Mouse (Mus musculus): ENCODE data around the gene Ctrl. TPM values are rescaled to one million over a fixed set of nuclear protein-coding genes. Genes with fewer than 3 reads are reported as not detected.
"Not testable (repeated sequence)": the region's sequence is repeated elsewhere in the genome, so short reads cannot be mapped to it uniquely, and the experiment has no call there.

Ctrl gene
- 1 to 10 TPM; 1.6 TPM for total RNA-seq (2021)

DNA sequence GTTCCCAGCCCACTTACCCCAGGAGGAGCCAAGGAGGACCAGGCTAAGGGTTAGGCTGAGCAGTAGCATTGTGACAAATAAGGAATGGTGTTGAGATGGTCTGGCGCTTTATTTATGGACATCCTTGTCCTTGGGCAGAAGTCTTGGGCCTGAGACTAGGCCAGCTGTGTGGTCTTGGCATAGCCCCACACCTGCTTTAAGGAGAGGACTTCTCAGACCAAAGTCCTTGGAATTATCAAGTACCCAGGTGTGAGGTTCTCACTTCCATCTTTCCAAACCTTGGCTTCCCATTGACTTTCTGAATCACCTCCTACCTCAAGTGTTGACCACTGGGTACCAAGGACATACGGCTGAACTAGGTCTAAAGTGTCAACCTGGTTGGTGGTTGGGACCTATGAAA lies at the start of gene Ctrl:
Gene Ctrl (minus strand): TSS at position 101 of the 400 bp plus-strand sequence.
- DNase-seq: no peak

DNA sequence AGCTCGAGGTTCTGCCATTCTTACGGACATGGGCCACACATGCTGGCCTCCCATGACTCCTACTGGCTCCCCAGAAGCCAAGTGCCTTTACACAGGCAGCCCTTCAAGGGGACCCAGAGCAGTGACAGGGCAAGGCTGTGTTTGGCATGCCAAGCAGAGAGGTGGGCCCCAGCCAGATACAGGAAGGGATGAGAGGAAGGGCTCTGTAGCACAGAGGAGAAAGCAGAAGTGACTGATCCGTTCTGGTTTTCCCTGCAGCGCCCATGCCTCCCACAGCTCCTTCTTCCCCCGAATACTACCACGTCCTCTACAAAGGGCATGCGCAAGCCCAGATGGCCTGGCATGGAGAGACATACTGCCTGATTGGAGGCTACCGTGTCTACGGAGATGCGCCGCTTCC lies 49.7 kb upstream of the Ctrl start:
- DNase-seq: not testable (repeated sequence)

DNA sequence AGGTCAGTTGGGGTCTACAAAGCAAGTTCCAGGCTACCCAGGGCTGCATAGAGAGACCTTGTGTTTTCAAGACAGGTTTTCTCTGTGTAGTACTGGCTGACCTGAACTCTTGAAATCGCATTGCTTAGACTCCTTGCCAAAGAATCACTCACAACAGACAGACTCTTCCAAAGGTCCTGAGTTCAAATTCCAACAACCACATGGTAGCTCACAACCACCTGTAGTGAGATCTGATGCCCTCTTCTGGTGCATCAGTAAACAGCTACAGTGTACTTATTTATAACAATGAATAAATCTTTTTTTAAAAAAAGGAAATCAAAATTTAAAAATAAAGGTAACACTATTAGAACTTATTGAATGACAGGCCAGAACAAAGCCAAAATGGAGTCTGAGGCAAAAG lies 47.5 kb upstream of the Ctrl start:
- DNase-seq: no peak

DNA sequence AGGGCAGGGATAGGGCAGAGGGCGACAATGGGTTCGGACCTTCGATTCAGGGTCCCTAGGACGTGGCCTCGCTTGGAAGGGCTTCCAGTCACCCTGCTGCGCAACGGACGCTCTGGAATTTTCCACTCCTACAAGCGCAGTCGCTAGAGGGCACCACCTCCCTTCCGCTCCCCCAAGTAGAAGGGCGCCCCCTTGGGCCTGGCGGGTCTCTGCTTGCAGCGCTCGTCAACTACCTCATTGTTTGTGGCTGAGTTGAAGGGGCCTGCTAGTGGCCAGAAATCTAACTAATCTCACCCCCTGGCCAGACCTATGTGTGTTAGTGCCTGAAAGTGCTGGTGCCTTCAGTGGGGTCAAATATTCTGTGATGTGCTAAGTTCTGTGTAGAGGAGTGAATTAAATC lies 45.7 kb upstream of the Ctrl start, which contains the start of gene Dpep3:
Gene Dpep3 (minus strand): TSS at position 105 of the 400 bp plus-strand sequence.
- no peak for DNase-seq

DNA sequence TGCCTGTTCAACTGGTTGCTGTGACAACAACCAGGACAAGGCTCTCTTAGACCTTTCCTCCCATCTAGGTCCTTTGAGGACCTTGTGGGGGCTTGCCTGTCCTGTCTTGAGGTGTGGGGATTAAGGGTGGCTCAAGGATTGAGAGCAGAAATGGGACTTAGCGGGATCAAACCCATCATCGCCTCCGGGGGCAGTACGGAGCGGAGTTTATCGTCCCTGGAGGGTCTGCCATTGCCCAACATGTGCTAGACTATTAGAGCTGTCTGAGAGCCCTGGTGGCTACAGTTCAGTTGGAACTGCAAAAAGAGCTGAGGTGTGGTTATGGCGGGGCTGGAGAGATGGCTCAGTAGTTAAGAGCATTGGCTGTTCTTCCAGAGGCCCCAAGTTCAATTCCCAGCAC lies 41.7 kb upstream of the Ctrl start:
- DNase-seq: no peak

DNA sequence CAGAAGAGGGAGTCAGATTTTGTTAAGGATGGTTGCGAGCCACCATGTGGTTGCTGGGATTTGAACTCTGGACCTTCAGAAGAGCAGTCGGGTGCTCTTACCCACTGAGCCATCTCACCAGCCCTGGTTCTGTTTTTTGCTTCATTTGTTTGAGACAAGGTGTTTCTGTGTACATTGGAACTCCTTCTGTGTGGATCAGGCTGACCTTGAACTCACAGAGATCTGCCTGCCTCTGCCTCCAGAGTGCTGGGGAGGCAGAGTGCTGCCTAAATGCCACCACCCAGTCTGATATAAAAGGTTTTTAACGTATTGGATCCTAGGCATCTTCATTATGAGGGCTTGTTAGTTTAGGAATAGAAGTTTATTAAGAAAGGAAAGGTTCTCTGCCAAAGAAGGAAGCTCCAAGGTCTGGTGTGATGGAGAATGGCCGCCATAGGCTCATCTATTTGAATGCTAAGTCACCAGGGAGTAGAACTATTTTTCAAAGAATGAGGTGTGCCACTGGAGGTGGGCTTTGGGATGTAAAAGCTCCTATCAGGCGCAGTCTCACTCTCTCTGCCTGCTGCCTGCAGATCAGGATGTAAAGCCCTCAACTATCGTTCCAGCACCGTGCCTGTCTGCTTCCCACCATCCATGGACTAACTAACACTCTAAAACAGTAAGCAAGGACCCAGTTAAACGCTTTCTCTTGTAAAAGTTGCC lies 37.5 kb upstream of the Ctrl start:
- DNase-seq: no peak

DNA sequence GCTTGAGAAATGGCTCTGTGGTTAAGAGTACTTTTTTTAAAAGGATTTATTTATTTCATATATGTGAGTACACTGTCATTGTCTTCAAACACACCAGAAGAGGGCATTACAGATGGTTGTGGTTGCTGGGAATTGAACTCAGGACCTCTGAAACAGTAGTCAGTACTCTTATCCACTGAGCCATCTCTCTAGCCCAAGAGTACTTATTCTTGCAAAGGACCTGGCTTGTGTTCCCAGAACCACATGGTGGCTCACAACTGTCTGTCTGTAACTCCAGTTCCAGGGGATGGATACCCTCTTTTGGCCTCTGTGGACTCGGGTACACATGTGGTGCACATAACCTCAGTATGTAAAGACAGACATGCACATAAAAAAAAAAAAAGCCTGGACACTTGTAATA lies 35.7 kb upstream of the Ctrl start:
- DNase-seq: no peak

DNA sequence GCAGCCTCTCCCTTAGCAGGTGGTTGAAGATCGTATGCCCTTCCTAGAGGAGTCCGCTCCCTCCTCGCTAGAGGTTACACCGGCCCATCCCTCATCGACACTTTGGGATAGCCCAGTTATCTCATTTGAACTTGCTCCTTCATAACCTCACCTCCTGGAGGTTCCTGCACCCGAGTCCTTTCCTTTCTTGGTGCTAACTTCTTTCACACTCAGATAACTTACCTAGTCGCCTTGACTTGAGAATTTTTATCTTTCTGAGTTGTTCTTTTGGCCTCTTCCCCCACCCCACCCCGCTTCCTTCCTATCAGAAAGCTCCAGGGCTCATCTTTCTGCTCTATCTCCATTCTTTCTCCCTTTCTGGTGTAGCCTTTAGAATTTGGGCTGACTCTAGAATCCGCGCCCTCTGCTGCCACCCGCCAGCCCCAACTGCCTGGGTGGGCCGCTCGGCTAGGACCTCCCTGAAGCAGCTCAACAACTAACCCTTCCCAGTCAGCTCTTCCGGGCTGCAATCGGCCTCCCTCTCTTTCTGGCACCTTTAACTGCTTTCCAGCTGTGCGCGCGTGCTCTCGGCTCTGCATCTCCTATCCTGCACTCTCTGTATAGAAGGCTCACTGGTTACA lies 33.1 kb upstream of the Ctrl start:
- DNase-seq: no peak

DNA sequence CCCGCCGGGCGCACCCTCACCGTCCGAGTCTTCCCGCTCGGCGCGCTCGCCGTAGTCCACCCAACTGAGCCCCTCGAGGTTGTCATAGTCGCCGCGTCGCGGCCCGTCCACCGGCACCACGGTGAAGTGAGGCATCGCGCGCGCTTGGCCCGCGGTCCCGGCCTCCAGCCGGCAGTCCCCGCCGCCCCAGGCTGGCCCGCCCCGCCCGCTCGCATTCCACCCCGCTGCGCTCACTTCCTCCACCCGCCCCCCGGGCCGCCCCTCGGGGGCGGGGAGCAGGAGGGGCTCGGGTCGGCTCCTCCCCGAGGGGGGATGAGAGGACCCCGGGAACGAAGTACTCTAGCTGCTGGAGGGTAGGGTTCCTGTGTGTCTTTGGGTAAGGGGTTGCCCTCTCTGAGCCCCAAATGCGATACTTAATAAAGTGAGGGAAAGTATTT lies 32.3 kb upstream of the Ctrl start, which contains the start of gene Slc12a4:
Gene Slc12a4 (minus strand): TSS at position 193 of the 437 bp plus-strand sequence.
- DNase-seq: peak; percentile 40 to 42

DNA sequence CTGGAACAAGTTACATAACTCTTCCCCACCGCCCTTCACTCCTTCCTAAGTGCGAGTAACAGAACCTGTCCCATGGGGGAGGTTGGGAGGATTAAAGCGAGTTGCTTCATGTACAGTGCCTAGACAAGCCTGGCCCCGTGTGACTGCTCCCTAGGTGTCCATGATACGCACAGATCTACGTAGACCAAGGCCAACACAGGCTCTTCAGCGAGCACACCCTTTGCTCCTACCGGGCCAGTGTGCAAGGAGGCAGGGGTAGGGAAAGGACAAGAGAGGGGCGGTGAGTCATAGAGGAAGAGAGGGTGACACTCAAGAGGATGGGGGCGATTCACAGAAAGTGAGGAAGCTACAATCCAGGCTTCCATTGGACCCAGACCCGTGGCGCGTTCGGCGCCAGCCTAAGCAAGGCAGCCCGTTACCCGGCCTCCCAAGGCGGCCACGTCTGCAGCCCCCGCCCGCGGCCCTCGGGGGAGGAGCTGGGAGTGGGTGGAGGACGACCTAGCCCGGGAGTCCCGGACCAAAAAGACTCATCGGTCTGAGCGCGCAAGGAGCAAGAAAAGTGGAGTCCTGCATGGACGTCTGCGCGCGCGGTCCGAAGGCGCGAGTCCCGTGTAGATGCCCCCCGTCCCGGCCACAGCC lies 31.7 kb upstream of the Ctrl start:
- peak in 1 of 2 experiments; percentile 24 for DNase-seq

DNA sequence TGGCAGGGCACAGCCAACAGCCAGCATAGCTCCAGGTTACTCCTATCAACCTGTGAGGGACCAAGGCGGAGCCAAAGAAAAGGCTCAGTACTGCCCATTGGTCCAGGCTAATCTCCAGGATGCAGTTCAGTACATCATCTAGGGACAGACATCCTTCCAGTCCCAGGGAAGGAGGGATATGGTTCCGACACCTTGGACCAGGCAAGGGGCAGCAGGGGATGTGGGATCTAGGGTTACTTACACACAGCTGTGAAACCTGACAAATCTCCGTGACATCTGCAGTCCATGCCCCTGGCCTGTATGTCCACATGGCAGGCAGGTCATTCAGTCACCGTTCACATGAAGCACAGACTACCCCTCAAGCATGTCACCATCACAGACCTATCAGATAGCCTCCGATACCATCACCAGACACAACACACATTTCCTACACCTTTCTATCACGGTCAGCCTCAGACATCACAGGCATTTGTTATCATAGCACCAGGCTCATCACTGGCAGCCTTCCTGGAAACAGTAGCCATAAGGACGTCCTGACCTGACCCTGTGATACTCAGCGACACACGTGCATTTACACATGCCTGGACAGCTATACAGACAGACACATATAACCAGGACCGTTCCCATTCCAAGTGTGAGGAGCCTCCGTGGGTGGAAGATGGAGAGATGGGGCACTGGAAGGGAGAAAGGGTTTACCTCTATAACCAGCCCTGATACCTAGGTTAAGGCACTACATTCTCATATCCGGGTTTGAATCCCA lies 31.0 kb upstream of the Ctrl start:
- DNase-seq: no peak

DNA sequence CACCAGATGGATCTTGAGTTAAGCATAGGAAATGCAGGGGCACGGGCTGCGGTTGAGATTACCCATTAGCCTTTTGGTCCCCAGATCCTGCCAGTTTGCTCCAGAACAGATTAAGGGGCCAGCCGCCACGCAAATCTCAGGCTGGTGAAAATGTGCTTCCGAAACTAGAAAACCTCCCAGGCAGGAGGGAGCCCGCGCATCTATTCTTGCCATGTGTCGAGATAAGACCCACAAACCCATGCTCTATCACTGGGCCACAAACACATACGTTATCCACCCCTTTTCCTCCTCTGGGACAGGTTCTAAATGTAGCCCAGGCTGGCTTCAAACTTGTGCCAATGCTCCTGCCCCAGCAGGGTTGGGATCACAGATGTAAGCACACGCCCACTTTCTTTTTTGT lies 27.9 kb upstream of the Ctrl start:
- no peak for DNase-seq

DNA sequence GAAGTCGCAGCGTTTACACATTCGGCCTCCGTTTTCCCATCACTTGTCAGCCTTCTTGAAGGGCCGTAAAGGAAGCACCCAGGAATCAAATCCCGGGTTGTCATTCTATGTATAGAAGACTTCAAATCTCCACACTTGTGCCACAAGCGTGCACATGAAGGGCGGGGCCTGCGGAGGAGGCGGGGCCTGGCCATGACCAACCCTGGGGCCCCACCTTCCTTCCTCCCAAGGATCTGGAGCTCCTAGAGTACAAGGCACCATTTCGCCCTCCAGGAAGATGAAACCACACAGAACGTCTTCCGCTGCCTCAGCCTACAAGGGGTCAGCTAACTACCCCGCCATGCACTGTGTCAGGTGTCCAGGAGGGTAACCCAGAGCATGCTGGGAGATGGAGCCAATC lies 27.4 kb upstream of the Ctrl start:
- no peak for DNase-seq

DNA sequence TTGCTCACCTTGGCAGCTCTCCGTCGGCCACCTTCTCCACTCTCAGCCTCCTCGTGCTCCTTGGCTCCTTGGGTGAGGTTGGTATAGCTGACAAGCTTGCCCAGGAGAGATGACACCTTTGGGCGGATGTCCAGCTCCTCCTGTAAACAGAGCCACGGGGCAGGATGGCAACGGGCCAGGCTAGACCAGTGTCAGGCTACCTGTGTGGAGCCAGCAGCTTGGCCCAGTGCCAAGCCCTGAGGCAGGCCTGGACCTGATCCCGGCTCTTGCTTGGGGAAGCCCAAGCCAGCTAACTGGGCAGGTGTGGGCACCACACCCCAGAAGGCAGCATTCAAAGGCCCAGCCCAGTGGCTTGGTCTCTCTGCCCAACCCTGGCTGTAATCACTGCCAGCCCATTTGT lies 25.7 kb upstream of the Ctrl start:
- no peak for DNase-seq

DNA sequence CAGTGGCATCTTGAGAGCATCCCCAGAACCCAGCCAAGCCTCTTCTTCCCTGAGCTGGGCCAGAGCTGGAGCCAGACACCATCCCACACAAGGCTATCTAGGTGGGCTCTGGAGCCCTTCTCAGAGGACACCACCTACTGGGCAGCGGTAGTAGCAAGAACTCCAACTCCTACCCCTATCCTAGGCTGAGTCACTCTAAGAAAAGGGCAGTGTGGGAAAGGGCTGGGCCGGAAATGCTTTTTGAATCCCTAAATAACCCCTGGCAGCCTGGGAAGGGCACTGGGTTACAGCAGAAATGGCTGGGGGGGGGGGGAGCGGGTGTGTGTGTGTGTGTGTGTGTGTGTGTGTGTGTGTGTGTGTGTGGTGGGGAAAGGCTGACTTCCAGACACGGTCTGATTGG lies 24.2 kb upstream of the Ctrl start:
- DNase-seq: no peak

DNA sequence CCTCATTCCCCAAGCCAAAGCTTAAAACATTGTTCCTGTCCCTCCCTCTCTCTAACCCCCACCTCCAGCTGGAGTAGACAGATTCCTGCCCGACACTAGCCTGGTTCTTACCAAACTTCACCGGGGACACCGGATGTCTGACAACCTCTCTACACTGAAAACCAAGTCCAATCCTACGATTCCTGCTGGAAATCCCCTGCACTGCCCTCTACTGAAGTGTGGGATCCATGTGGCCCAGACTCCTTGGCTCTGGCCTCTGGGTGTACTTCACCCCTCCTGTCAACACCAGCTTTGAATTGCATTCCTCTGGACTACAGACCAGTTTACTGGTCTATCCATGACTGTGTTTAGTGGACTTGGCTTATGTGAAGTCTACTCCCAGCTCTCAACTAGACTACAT lies 22.9 kb upstream of the Ctrl start:
- DNase-seq: no peak

DNA sequence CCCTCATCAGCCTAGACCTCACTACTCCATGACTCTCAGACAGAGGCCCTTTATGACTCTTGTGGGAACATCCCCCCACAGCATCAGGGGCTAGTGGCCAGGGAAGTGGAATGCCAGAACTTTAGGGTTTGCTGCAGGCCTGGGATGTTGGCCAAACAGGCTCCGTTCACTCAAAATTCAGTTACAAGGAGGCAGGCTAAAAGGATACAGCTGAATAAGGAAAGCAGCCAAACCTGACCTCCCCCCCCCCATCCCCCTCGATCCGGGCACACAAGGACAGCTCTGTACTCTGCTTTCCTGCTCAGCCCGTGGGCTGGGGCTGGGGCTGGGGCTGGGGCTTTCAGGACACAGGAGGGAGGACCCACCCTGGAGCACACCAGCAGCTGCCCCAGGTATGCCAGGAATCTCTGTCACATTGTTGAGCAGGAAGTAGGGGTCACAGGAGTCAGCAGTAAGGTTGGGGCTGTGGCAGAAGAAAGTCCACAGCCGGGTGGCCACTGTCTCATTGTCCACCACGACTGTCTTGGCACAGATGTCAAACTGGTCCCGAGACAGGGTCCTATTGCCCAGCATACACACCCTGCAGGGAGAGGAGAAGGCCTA lies 17.5 kb upstream of the Ctrl start:
- DNase-seq: peak; percentile 61 to 62

DNA sequence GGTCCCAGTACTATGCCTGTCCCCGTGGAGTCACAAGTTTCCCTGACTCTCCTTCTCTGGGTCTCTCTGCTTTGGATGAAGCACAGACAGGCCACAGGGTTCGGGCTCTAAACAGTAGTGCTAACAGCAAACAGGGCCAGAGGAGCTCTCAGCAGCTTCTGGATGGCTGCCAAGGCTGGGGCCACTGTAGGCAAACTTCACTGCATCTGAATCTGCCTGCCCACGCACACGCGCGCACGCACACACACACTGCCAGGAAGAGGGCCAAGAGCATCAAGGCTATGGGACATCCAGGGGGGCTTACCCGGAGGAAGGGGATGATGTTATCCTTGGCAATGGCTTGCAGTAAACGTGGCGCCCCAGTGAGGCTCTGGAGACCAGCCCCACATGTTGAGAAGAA lies 15.7 kb upstream of the Ctrl start:
- DNase-seq: peak; percentile 43 to 44

DNA sequence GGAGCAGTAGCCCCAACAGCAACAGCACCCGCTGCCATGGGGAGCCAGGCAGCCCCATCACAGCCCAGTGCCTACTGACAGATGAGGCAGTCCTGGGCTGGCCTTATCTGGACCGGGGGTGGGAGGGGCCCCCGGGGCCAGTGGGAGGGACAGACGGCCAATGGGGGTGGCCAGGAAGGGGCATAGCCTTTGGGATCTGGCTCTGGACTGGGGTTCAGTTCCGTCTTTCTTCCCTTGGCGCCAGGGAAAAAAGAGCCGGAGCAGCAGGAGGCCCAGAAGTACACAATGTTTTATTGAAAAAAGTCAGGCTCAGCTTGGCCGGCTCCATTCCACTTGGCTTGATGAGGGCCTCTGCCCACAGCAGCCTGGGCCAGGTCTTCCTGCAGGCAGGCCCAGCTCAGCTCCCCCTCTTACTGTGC lies 9.7 kb upstream of the Ctrl start, which contains the start of gene Lcat:
Gene Lcat (minus strand): TSS at position 62 of the 419 bp plus-strand sequence.
- peak; percentile 57 to 64 for DNase-seq

DNA sequence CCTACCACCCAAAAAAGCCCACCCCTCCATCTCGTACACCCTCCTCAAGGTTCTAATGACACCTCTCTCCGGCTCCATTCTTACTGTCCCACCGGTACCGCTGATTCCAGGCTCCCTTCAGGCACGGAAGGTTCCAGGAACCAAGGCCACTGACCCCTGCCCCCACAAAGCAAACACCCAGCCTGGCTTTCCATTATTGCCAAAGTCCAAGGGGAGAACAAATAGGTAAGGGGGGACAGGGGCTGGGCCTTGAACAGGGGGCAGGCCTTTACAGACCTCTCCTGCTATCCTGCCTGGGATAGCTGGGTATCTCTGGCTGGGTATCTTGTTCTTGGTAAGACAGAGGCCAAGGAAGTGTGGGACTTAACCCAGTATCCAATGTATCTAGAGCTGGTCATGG lies 8.9 kb upstream of the Ctrl start:
- DNase-seq: no peak

DNA sequence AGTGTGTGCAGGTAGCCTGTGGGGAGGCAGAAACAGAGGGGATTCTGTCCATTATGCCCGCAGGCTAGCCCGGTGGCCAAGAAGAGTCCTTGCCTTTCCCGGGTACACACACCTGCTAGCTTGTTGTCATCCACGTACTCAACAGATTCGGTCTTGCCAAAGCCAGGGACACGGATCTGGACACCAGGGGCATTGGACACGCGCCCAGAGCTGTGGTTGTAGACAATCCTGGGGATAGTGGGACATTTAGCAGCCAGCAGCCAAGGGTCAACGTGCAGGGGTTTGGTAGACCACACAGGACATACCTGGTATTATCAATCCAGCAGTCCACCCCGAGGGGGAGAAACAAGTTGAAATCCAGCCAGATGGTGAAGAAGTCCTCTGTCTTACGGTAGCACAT lies 8.4 kb upstream of the Ctrl start:
- DNase-seq: no peak

DNA sequence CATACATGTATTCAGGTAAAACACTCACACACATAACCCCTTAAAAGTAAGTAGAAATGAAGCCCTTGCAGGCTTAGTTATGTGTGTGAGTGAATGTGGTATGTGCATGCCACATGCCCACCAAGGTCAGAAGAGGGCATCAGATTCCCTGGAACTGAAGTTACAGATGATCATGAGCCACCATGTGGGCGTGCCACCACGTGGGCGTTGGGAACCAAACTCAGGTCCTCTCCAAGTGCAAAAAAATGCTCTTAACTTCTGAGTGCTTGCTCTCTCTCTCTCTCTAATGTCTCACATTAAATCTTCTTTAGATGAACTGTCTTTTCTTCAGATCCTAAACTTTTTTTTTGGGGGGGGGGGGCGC lies 4.6 kb upstream of the Ctrl start, which contains the start of gene Psmb10:
Gene Psmb10 (minus strand): TSS at position 139 of the 364 bp plus-strand sequence.
- no peak for DNase-seq

All from layer of hippocampus, postnatal 36 days (tissue).